Mouse (Mus musculus): Measurements from ENCODE around the gene Oprm1. TPM values are rescaled to one million over a fixed set of nuclear protein-coding genes. Genes with fewer than 3 reads are reported as not detected.
"Not testable (repeated sequence)": the region's sequence is repeated elsewhere in the genome, so short reads cannot be mapped to it uniquely, and the experiment has no call there.

The Oprm1 gene
- polyA plus RNA-seq, 1 experiment from 2014 or later: not detected

DNA sequence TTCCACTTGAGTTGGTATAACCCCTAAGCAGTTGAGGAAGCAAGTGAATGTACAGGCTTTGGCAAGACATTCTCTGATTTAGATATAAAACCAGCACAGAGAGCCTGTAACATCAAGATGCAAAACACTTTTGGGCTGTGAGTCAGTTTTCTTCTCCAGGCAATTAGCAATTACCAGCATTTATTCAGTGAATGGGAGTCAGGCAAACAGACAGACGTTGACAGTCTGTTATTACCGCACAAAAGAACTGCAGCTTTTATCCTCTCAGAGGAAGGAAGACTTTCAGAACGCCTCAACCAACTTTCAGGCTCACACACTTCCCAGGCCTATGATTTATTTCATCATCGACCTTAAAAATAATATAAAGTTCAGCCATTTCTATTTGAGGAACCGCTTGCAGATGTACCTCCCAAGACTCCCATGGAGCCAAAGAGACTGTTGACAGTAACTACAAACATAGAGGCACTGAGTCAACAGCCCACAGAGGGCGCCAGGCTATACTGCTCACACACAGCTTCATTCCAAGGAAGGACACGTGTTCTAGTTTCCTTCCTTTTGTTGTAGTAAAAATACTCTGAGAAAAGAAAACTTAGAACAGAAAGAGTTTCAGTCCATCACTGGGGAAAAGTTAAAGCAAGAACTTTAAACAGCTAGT, 113.2 kb downstream of the Oprm1 start:
- H3K9ac ChIP-seq: no peak overlapping the region
- TF ChIP-seq CTCF (IDR thresholded peaks at IDR 0.05; ENCODE audit: low read depth): no peak
- H3K27ac ChIP-seq (ENCODE audit: low read depth): no peak overlapping the region
- H3K4me3 ChIP-seq (ENCODE audit: low read depth, low read length): no peak overlapping the region
- no peaks in the 10 kb centered on the region for H3K9me3 ChIP-seq (ENCODE audit: low read depth, low read length)
- no peaks in the 10 kb centered on the region for H3K4me1 ChIP-seq (ENCODE audit: insufficient read depth)
- H3K4me2 ChIP-seq: no peak overlapping the region
- no peaks in the 10 kb centered on the region for H3K36me3 ChIP-seq (ENCODE audit: insufficient read depth)
- no peak for ATAC-seq (ENCODE audit: insufficient read depth)
- WGBS: 73% methylated on average over 7 of the region's 7 CpGs
- no peak for DNase-seq
- no peaks in the 10 kb centered on the region for H3K27me3 ChIP-seq (ENCODE audit: insufficient read depth, low read length)

GRCm38 (mm10) chr10:6873917-6874316, 115.6 kb downstream of the Oprm1 start:
- Histone ChIP-seq H3K9me3 (ENCODE audit: low read depth, low read length) (no peaks in the 10 kb centered on the region), H3K4me2 (no peak overlapping the region), H3K27me3 (ENCODE audit: insufficient read depth, low read length) (no peaks in the 10 kb centered on the region), H3K4me1 (ENCODE audit: insufficient read depth) (no peaks in the 10 kb centered on the region), H3K27ac (ENCODE audit: low read depth) (no peak overlapping the region), H3K9ac (no peak overlapping the region), H3K4me3 (ENCODE audit: low read depth, low read length) (no peak overlapping the region), H3K36me3 (ENCODE audit: insufficient read depth) (no peaks in the 10 kb centered on the region)
- TF ChIP-seq CTCF (IDR thresholded peaks at IDR 0.05; ENCODE audit: low read depth): no peak
- WGBS: 54% methylated on average over 1 of the region's 1 CpGs
- ATAC-seq (ENCODE audit: insufficient read depth): no peak
- no peak for DNase-seq

DNA sequence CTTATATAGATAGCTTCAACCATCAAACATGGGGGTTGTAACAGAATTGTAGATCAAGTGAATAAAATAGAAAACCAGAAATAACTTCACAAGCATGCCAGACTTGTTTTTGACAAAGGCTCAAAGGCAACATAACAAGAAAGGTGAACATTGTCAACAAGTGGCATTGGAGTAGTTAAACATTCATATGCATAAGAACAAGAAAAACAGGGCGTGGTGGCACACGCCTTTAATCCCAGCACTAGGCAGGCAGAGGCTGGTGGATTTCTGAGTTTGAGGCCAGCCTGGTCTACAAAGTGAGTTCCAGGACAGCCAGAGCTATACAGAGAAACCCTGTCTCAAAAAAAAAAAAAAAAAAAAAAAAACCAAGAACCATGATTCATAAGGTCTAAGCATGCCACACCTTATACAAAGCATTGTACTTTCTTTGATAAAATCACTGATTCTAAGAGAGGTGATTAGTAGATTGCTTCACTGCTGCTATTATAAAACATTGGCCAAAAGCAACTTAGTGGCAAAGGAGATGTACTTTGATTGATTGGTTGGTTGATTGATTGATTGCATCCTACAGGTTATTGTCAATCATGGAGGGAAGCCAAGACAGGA, 120.1 kb downstream of the Oprm1 start:
- no peak overlapping the region for H3K9ac ChIP-seq
- no peaks in the 10 kb centered on the region for H3K9me3 ChIP-seq (ENCODE audit: low read depth, low read length)
- no peak overlapping the region for H3K4me2 ChIP-seq
- H3K27ac ChIP-seq (ENCODE audit: low read depth): no peak overlapping the region
- DNase-seq (no peak), ATAC-seq (ENCODE audit: insufficient read depth) (no peak)
- no peak overlapping the region for H3K4me3 ChIP-seq (ENCODE audit: low read depth, low read length)
- H3K4me1 ChIP-seq (ENCODE audit: insufficient read depth): no peaks in the 10 kb centered on the region
- 89% methylated on average over 2 of the region's 2 CpGs for WGBS
- no peaks in the 10 kb centered on the region for H3K27me3 ChIP-seq (ENCODE audit: insufficient read depth, low read length)
- no peak for TF ChIP-seq CTCF (IDR thresholded peaks at IDR 0.05; ENCODE audit: low read depth)
- H3K36me3 ChIP-seq (ENCODE audit: insufficient read depth): no peaks in the 10 kb centered on the region

- not testable (repeated sequence) for H3K27me3 ChIP-seq (ENCODE audit: insufficient read depth, low read length); H3K9me3 ChIP-seq (ENCODE audit: low read depth, low read length); H3K36me3 ChIP-seq (ENCODE audit: insufficient read depth); H3K4me3 ChIP-seq (ENCODE audit: low read depth, low read length); H3K4me2 ChIP-seq; DNase-seq; H3K27ac ChIP-seq (ENCODE audit: low read depth); H3K4me1 ChIP-seq (ENCODE audit: insufficient read depth); ATAC-seq (ENCODE audit: insufficient read depth); H3K9ac ChIP-seq
- 92% methylated on average over 1 of the region's 1 CpGs for WGBS
These were observed 123.7 kb downstream of the Oprm1 start for GRCm38 (mm10) chr10:6882041-6882440.

DNA sequence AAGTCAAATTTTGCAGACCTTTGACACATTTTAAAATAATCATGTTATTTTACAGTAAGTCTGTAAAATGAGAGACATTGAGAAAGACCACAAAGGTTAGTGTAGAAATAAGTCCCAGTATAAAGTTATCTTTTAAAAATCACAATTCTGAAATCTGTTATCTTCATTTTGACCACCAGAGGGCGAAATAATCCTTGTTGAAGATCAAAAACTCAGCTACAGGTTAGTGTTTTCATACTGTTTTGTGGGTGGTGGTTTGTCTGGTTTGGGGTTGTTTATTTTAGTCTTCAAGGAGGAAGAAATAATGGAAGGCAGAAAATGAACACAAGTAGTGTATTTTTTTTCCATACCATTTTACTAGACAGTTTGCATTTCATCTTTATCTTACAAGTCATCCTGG, 127.2 kb downstream of the Oprm1 start:
- no peak overlapping the region for H3K27ac ChIP-seq (ENCODE audit: low read depth)
- no peaks in the 10 kb centered on the region for H3K9me3 ChIP-seq (ENCODE audit: low read depth, low read length)
- no peaks in the 10 kb centered on the region for H3K27me3 ChIP-seq (ENCODE audit: insufficient read depth, low read length)
- H3K9ac ChIP-seq: no peak overlapping the region
- no peak overlapping the region for H3K4me2 ChIP-seq
- H3K4me1 ChIP-seq (ENCODE audit: insufficient read depth): no peaks in the 10 kb centered on the region
- H3K36me3 ChIP-seq (ENCODE audit: insufficient read depth): no peaks in the 10 kb centered on the region
- TF ChIP-seq CTCF (IDR thresholded peaks at IDR 0.05; ENCODE audit: low read depth): peak; percentile 57
- H3K4me3 ChIP-seq (ENCODE audit: low read depth, low read length): no peak overlapping the region
- ATAC-seq (ENCODE audit: insufficient read depth) (no peak), DNase-seq (peak; percentile 83)
- 0% methylated on average over 1 of the region's 1 CpGs for WGBS

DNA sequence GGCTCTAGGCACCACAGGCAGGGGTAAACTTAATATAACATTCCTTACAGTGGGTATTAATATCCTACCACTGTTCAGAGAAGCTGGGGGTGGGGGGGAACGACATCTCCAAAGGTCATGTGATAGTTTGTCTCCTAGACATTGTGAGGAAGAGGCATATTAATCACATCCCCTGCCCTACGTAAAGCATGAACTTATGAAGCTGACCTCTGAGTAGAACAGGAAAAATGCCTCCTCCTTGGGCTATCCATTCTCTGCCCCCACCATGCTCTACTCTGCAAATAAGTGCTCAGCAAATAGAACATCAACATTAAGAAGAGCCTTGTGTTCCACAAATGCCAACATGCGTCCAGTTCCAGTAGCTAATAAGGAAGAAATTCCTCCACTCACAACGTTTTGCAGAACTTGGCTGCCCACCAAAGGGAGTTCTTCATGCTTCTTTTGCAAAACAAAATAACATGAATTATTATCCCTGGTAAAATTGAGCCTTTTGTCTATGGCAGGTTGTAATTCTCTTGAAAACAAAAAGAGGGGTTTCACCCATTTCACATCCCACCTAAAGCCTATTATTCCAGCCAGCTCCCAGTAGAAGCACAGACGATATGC, 131.4 kb downstream of the Oprm1 start:
- Histone ChIP-seq H3K4me2 (no peak overlapping the region), H3K4me1 (ENCODE audit: insufficient read depth) (no peaks in the 10 kb centered on the region), H3K36me3 (ENCODE audit: insufficient read depth) (no peaks in the 10 kb centered on the region), H3K9me3 (ENCODE audit: low read depth, low read length) (no peaks in the 10 kb centered on the region), H3K27ac (ENCODE audit: low read depth) (no peak overlapping the region), H3K4me3 (ENCODE audit: low read depth, low read length) (no peak overlapping the region), H3K9ac (no peak overlapping the region), H3K27me3 (ENCODE audit: insufficient read depth, low read length) (no peaks in the 10 kb centered on the region)
- ATAC-seq (ENCODE audit: insufficient read depth) (0 out of 2 replicates have a peak, but pooled peaks have one; percentile 41), DNase-seq (peak; percentile 62)
- TF ChIP-seq CTCF (IDR thresholded peaks at IDR 0.05; ENCODE audit: low read depth): no peak
- WGBS: 33% methylated on average over 5 of the region's 5 CpGs

DNA sequence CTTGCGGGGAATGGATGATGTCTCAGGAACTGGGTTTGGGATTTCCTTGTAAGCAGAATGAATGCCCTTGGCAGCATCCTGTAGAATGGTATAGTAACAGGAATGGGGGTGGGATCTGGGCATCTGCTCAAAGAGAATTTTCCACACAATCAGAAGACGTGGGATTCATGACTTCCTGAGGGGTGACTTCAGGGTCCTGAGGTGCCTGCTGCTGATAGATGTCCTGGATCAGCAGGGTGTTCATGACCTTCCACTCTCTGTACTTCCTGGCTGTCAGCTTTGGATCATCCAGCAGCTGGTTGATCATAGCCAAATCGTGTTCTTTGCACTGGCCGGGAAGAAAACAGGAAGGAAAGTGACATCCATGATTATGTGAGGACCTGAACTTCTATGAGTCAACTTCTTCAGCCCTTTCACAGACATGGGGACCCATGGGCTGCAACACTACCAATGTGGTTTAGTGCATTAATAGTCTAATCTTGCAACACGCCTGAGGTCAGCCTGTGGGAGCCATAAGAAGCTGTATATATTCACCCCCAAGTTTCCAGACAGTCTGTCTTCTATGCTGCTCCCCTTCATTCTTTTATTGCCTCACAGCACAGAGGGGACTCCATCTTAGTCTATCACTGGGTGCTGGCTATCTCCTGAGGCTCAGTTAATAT, 132.2 kb downstream of the Oprm1 start:
- Histone ChIP-seq H3K4me1 (ENCODE audit: insufficient read depth) (no peaks in the 10 kb centered on the region), H3K9ac (no peak overlapping the region), H3K4me3 (ENCODE audit: low read depth, low read length) (no peak overlapping the region), H3K27me3 (ENCODE audit: insufficient read depth, low read length) (no peaks in the 10 kb centered on the region), H3K9me3 (ENCODE audit: low read depth, low read length) (no peaks in the 10 kb centered on the region), H3K27ac (ENCODE audit: low read depth) (no peak overlapping the region), H3K4me2 (no peak overlapping the region), H3K36me3 (ENCODE audit: insufficient read depth) (no peaks in the 10 kb centered on the region)
- TF ChIP-seq CTCF (IDR thresholded peaks at IDR 0.05; ENCODE audit: low read depth): no peak
- ATAC-seq (ENCODE audit: insufficient read depth) (peak; percentile 52; the same call in 1 of the 2 replicates), DNase-seq (peak; percentile 35)
- 57% methylated on average over 5 of the region's 5 CpGs for WGBS

All from lung, embryonic 14.5 days (tissue).